Mouse (Mus musculus): ENCODE measurements around the gene Mettl23.

- TF ChIP-seq CTCF (IDR thresholded peaks at IDR 0.05; ENCODE audit: borderline replicate concordance, extremely low read depth, insufficient read depth, insufficient read length) = no peak
- no peak for TF ChIP-seq POLR2A (IDR thresholded peaks at IDR 0.05; ENCODE audit: borderline replicate concordance, extremely low read depth, insufficient read depth, insufficient read length, poor library complexity, severe bottlenecking)
Observed at GRCm38 (mm10) chr11:116818722-116819121, 24.4 kb upstream of the Mettl23 start.
